Mouse (Mus musculus) erythroblast, embryonic 14.5 days (primary cell): ENCODE data around the gene Fam192a.

Experiments
- GATA1 ChIP-seq: IDR thresholded peaks from 2 replicates; pipeline ENCODE4 v1.6.1; 2012; ENCODE audit warnings: low read length, inconsistent platforms, mixed read lengths
- TAL1 ChIP-seq: IDR thresholded peaks from 3 replicates; pipeline ENCODE4 v1.6.1; 2012; ENCODE audit warnings: low read length, inconsistent platforms, mixed read lengths

DNA sequence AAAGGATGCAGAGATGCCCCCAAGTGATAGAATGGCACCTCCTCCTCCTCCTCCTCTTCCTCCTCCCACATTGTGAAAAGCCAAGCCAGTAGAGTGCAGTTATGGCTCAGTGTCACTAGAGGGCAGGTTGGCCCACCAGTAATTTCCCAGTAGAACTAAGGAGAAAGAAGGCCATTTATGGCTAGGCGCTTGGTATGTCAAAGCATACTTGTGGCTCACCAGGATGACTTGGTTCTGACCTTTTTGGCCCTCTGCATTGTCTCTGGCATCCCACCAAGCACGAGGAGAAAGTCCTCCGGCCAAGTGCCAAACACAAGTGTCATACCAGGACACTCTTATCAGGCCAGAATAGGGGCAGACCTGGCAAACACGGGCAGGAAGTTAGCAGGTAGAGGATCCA is 73.6 kb downstream of the Fam192a start:
- TF ChIP-seq TAL1 = no peak
- no peak for TF ChIP-seq GATA1
